Mouse (Mus musculus) liver, postnatal 0 days (tissue): ENCODE measurements around the gene Tut1.

Experiments used
- CTCF ChIP-seq: sonication (generic); IDR thresholded peaks from 2 replicates; pipeline ENCODE4 v1.5.1; 2016; ENCODE audit warnings: antibody characterized with exemption, low read depth
- EP300 ChIP-seq: IDR thresholded peaks from 2 replicates; pipeline ENCODE4 v1.6.1; 2016; ENCODE audit warnings: antibody characterized with exemption, low read depth, mild to moderate bottlenecking

DNA sequence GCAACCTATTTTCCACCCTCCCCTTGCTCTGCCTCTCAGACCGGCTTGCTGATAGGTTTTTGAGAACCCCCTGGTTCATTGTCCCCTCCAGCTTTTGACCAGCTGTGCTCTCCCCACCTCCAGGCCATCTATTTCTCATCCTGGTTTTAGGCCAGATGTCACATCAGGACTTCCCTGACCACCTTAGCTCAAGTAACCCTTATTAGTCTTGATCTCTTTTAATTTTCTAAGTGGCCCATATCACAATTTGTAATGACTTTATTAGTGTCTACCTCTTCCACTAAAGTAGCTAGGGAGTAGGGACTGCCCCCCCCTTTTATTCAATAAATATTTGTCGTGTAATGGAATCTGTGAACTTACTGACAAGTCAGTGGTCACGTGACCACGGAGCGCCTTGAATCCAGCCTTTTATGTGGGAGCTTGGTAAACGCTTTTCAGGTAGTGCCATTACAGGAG, 32.8 kb upstream of the Tut1 start:
- TF ChIP-seq CTCF (no peak), EP300 (no peak)
